Mouse (Mus musculus) left cerebral cortex, postnatal 25 days (tissue): Measurements from ENCODE around the gene Maml1. TPM values are rescaled to one million over a fixed set of nuclear protein-coding genes. Genes with fewer than 3 reads are reported as not detected.
"Not testable (repeated sequence)": the region's sequence is repeated elsewhere in the genome, so short reads cannot be mapped to it uniquely, and the experiment has no call there.

Experiments used
- DNase-seq, 2 experiments: peaks; one replicate each; pipeline ENCODE4 v3.0.0; 2022; ENCODE audit warnings: low spot score in 2 of 2, mixed read lengths in 1 of 2
- intact Hi-C: fragments of 180-260 bp; cut with DNase I; formaldehyde crosslinking; loops from one replicate; pipeline ENCODE4 v1.15.1; 2025
- total RNA-seq, 2 experiments: library from RNA; stranded (reverse); gene quantifications; 2 replicates each; pipeline ENCODE4 v1.2.3; 2021

The Maml1 gene
- total RNA-seq: 10 to 100 TPM in 1 of 2 experiments, 1 to 10 TPM in 1; 9.5 to 10.1 TPM

DNA sequence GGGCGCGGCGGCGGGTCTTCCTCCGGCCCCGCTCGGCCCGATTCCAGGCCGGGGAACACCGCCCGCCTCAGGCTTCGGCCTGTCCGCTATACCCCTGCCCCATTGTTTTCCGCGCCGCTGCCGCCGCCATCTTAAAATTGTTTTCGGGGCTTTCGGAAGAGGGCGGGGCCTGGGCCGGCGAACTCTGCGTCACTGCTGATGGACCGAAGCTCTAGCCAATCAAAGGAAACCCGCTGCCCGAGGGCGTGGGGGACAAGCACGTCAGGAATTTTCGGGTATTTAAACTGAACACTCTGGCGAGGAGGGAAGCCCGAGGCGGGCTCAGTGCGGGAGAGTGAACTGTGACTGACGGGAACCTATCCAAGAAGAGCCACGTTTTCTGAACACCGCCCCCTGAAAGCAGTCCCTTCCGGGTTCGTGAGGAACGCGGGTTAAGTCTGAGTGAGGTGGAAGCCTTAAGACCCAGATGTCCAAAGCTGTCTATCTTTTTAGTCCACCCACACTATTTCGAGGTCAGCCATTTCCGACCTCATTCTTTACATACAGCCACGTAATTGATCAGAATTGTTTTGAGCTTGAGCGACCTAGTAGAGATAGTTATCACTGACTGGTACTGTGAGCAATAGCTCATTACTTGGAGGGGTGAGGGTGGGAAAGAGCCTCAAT lies at the start of gene Maml1:
TSS of gene Maml1 (minus strand) at position 122 of the 666 bp plus-strand sequence.
- intact Hi-C loops: loop anchor here (5.0 kb wide), 1 partner anchor 85 kb away; the partner anchor contains the start of gene Hnrnph1
- DNase-seq: peak; percentile 96 to 99

- intact Hi-C loops: no loop called here
Measured at GRCm38 (mm10) chr11:50336891-50337290, 44.8 kb upstream of the Maml1 start.

DNA sequence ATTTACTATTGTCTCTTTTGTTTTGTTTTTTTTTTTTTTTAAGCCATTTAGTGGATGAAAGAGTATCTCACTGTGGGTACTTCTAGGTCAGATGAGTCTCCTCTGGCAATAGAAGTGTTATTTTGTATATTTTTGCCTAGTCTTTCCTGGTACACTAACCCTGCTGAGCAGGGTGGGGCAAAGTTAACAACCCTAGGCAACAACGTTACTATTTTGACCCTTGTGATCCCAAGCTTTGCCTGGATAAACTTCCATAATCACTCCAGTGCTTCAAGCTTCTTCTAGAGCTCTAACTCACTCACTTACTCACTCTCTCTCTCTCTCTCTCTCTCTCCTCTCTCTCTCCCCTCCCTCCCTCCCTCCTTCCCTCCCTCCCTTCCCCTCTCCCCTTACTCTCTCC lies 44.0 kb upstream of the Maml1 start:
- intact Hi-C loops: no loop called here
- no peak for DNase-seq

More at GRCm38 (mm10) chr11:50336891-50337290, 44.8 kb upstream of the Maml1 start:
- DNase-seq: no peak

- DNase-seq: no peak
- intact Hi-C loops: no loop called here
Measured at GRCm38 (mm10) chr11:50333181-50333580, 41.1 kb upstream of the Maml1 start.

DNA sequence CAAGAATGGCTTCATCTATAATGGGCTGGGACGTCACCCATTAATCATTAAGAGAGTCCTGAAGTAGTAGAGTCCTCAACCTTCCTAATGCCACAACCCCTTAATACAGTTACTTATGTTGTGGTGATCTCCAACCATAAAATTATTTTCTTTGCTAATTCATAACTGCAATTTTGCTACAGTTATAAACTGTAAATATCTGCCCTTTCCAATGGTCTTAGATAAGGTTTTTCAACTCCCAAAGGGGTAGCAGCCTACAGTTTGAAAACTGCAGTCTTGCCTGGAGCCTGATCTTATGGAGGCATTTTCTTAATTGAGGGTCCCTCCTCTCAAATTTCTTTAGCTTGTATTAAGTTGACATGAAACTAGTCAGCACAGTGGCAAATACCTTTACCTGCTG lies 37.3 kb upstream of the Maml1 start:
- intact Hi-C loops: no loop called here
- DNase-seq: no peak

DNA sequence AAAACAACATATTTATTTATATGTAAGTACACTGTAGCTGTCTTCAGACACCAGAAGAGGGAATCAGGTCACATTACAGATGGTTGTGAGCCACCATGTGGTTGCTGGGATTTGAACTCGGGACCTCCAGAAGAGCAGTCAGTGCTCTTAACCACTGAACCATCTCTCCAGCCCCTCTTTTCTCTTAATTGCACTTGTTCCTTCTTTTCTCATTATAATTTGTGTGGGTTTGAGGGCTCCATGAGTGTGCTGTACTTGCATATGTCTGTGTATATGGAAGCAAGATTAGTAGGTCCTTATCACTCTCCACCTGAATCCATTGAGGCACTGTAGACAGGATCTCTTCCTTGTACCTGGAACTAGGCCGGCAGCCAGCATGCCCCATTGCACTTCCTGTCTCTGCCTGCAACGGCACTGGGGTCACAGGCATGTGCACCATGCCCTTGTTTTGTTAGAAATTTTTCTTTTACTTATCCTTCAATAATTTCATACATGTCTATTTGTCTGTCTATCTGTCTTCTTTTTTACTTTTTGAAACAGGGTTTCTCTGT lies 36.0 kb upstream of the Maml1 start:
- intact Hi-C loops: no loop called here
- DNase-seq: no peak

DNA sequence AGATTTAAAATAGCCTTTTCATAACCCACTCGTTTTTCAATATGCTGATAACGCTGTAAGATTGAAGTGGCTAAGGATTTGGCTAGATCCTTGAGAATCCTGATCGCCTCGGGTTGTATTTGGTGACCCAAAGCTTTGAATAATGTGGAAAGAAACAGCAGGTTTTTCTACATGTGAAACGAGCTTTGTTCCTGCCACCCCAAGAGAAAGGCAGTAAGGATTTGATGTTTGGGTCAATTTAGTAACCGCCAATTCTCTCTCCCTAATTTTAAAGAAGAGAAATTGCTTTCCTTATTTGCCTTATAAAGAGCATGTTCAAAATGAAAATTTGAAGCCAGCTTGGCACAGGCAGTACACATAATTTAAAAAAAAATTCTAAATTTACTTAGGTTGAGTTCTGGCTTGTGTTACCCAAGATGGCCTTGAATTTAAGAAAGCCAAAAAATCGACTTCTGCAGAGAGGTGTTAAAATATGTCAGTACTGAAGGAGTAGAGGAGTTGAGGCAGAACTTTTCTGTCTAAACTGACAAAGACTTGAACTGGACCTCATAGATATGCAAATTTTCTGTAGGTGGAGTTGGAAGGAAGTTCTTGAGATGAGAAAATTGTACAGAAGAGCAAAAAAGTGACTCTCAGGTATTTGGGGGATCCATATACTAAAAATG lies 34.3 kb upstream of the Maml1 start:
- DNase-seq: peak in 1 of 2 experiments; percentile 21
- intact Hi-C loops: no loop called here

DNA sequence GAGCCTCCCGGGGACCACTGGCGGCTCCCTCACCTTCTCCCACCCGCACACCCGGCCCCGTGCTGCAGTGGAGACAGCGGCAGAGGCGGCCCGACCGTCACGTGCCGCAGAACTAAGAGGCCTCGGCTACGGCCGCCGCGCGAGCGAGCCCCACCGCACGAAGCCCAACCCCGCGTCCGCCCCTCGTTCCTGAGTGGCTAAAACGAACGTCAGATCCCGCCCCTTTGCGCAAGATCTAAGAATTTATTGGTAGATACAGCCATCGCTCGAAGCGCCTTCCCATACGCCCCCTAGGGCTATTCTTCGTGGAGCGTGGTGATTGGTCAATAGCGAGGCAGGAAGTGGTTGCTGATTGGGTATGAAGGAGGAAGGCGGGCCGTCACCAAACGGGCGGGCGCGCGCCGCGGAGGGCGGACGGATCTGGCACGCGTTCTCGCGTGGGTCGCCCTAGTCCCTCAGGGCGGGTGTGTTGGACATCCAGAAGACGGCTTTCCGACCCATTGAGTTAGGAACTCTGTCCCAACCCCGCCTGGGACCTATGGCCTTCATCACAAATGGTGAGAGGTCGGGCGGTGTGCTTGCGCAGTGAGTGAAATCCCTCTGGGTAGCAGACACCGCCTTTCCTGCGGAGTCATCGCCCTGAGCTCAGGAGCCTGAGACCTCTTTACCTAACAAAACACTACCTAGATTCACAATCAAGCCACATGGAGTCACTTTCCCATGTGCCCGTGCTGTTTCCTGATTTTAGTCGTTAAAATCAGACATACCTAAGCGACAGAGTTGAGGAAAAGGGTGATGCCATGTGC lies 33.6 kb upstream of the Maml1 start, which contains the start of gene Canx:
TSS of gene Canx (minus strand) at position 178 of the 806 bp plus-strand sequence.
- intact Hi-C loops: loop anchor here (2.0 kb wide), 1 partner anchor 33 kb away; no protein-coding TSS in a partner anchor
- peak; percentile 99 to 100 for DNase-seq

- DNase-seq: no peak
- intact Hi-C loops: loop anchor here (2.0 kb wide), 1 partner anchor 34 kb away; no protein-coding TSS in a partner anchor
Measured at GRCm38 (mm10) chr11:50324751-50325471, 32.8 kb upstream of the Maml1 start.

DNA sequence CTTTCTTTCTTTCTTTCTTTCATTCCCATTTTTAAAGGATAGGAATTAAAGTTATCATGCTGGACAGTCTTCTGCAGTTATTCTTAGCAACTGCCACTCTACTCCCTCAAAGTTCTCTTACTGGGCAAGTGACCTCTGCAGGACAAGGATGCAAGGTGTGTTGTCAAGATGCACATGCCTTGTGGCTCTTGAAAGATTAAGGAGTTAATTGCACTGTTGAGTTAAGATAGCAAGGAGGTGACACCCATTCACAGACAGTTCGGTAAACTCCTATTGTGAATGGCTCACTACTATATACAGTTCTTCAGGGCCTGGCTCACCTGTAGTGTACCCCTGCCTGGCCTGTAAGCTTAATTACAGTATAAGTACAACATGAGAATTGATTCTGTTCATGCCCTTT lies 31.7 kb upstream of the Maml1 start:
- intact Hi-C loops: loop anchor here (2.0 kb wide), 1 partner anchor 35 kb away; no protein-coding TSS in a partner anchor
- DNase-seq: no peak

DNA sequence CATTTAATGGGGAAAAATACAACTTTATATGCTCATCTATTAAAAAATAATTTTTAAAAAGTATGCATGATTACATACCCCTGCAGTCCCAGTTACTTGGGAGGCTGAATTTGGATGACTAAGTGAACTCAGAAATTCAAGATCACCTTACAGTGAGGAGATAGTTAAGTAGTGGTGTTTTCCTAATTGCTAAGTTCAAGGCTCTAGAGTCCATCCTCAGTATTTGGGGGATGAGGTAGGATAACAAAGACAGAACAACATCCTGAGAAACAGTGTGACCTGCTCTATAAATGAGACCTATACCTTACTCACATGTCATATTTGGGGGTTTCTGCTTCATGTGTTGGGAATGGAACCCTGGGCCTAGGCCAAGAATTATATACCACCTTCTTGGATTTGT lies 30.2 kb upstream of the Maml1 start:
- no peak for DNase-seq
- intact Hi-C loops: no loop called here

- DNase-seq: no peak
- intact Hi-C loops: no loop called here
Measured at GRCm38 (mm10) chr11:50321239-50321638, 29.1 kb upstream of the Maml1 start.

- DNase-seq, intact Hi-C loops: not testable (repeated sequence)
Measured at GRCm38 (mm10) chr11:50319343-50319742, 27.2 kb upstream of the Maml1 start.

DNA sequence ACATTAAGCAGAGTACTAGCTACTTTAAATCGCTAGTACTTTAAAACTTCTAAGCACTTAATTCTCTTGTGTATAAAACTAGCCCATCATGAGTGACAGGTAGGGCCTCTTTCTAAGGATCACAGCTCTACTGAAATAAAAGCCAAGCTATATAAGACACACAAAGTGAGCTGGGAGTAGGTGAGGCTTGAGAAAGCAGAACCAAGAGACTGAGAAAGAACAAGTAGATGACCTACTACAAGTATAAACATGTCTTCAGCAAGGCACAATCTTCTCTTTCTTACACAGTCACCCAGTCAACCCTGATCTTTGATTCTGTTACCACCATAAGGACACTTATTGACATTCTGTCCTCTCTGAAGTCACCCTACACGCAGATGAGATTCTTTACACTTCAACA lies 20.7 kb upstream of the Maml1 start:
- DNase-seq: no peak
- intact Hi-C loops: no loop called here

DNA sequence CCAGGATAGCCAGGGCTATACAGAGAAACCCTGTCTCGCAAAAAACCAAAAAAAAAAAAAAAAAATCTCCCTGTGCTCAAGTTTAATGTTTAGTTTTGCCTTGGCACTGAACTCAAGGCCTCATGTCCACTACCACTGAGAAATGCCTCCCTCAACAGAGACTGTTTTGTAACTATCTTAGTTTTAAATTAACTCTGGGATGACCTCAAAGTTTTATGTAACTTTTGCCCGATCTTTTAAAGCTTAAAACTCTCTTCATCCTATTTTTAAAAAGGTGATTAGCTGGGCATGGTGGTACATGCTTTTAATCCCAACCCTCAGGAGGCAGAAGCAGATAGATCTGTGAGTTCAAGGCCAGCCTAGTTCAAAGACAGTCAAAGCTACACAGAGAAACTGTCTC lies 11.3 kb upstream of the Maml1 start:
- intact Hi-C loops: no loop called here
- no peak for DNase-seq

DNA sequence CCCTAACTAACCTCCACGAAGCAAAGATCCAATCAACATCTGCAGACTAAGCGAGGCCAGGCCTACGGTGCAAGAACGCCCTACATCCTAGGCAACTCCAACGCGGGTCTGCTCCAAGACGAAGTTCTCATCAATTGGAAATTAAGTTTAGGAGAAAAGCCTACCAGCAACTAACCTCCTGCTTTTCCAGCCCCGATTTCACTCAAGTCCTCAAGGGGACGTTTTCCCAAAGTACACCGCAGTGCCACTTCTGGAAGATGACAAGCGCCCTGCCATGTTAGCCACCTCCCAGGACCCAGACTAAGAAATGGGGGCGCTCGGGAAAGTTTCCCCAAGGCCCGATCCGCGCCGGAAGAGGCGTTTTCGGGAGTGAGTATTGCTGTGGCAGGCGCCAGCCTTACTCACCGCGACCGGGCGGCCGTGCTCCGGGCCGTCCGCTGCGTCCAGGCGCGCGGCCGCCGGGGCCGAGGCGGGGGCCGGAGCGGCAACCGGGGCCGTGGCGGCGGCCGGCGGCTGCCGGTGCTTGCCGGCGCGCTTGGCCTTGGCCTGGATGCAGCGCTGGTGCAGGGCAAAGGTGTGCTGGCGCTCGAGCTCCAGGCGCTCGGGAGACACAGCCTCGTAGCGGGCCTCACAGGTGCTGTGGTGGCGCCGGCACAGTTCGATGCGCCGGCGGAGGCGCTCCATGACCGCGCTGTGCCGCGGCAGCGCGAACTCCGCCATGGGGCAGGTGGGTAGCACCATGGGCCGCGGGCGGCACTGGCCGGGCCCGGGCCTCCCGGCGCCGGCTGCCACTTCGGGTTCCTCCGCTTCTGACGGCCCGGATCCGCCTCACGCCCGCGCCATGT lies 568 bp downstream of the Maml1 start:
- intact Hi-C loops: loop anchor here (5.0 kb wide), 1 partner anchor 86 kb away; the partner anchor contains the start of gene Hnrnph1
- DNase-seq: peak in 1 of 2 experiments; percentile 52

GRCm38 (mm10) chr11:50290486-50291225 lies 1.5 kb downstream of the Maml1 start:
- intact Hi-C loops: loop anchor here (1.0 to 5.0 kb wide), 2 partner anchors 54 to 87 kb away; partner anchors contain the start of gene Hnrnph1
- DNase-seq: no peak
